Mouse (Mus musculus): Measurements from ENCODE around the gene Ttc30a2. TPM values are rescaled to one million over a fixed set of nuclear protein-coding genes. Genes with fewer than 3 reads are reported as not detected.
"Not testable (repeated sequence)": the region's sequence is repeated elsewhere in the genome, so short reads cannot be mapped to it uniquely, and the experiment has no call there.

The Ttc30a2 gene
- polyA plus RNA-seq, 3 experiments from 2014 or later, result not detected

DNA sequence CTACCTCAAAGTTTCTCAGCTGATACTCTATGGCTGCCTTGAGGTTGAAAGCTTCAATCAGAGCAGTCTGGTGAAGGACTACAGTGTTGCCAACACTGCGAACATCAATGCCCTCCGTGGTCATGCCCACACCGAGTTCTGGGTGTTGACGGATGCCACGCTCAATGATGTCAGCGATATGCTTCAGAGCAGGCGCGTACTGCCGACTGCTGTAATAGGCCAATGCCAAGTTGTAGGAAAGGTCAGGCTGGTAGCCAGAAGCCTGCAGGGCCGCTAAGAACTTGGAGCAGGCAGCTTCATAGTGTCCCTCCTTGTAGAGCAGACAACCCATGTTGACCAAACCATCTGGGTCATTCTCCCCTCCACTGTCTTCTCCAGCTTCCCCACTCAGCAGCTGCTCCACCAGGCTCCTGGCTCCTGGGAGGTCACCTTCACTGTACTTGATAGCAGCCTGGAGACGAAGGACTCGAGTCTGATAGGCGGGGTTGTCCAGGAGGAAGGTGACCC, 3.0 kb upstream of the Ttc30a2 start:
- ATAC-seq, result not testable (repeated sequence)

DNA sequence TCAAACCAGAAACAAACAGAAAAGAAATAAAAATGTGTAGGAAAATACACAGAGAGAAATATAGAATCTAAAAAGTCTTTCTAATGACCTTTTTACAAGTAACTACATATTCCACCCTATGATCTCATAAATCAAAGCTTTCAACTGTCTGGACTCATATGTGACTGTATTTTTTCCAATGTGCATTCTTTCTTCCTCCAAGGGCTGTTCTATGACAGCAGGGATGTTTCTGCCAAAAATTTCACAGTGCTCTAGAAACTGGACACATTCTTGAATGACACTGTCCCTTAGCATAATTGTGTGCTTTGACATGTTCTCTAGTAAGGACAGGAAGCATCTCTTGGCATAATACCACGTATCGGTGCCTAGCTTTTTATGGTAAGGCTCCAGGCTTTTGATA, 1.9 kb downstream of the Ttc30a2 start:
- not testable (repeated sequence) for ATAC-seq

DNA sequence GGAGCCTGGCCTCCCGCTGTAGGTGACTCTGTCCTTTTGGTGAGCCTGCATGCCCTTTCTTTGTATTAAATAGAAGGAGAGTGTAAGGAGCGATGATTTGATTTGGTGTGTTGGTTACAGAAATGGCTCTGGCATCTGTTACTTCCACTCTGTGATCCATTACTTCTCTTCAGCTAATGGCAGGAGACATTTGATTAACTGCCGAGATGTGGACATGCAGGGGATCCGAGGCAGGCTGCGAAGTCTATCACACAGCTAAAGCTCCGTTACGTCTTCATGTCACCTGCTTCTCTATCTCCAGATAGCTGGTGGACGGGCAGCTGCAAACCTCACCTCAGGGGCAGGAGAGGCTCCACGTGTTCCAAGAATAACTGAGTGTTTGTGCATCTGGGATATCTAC, 3.8 kb downstream of the Ttc30a2 start:
- no peak for ATAC-seq

DNA sequence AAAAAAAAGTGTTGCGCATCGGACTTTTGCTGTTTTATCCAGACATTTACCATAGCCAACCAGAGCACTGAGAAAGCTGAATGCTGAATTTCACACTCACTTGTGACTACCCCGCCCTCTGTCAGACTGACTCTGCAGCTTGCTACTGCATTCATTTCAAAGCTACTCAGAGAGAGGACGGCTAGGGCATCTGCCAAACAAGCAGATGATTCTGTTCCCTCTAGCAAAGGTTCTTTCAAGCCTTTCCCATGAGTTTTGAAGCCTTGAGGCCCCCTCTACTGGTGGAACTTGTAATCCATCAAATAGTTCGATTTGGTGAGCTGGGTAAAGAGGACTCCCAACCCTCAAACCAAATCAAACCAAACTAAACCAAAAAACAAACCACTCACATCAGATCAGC, 13.0 kb downstream of the Ttc30a2 start:
- ATAC-seq, result peak; percentile 86

DNA sequence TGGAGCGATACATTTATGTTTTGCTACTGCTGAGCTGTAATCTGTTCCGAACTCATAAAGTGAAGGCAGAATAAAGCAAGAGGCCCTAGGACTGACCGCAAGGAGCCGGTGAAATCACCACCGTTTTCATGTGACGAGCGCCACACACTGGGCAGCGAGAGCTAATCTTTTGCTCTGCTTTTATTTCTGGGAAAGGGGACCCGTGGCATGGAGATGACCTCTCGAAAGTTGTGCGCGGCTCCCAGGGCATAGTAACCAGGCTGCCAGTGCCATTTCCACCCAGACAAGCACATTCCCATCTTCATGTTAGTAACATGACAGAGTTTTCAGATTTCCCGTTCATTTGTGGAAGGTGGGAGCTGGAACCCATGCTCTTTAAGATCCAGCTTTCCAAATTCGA, 13.5 kb downstream of the Ttc30a2 start:
- peak; percentile 59 for ATAC-seq

DNA sequence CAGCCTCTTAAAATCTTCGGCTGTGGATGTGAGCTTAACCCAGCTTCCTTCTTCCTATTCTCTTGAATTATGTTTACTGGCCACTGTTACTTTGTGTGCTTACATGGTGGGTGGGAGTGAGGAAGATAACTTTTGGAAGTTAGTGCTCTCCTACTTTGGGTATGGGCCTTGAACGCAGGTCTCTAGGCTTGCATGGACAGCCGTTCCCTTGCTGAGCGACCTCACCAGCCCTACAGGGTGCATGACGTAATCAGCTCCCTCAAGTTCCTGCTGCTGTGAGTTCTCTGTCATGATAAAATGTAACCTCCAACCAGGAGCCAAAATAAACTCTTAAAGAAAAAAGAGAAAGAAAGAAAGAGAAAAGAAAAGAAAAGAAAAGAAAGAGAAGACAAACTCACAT, 13.9 kb downstream of the Ttc30a2 start:
- no peak for ATAC-seq

DNA sequence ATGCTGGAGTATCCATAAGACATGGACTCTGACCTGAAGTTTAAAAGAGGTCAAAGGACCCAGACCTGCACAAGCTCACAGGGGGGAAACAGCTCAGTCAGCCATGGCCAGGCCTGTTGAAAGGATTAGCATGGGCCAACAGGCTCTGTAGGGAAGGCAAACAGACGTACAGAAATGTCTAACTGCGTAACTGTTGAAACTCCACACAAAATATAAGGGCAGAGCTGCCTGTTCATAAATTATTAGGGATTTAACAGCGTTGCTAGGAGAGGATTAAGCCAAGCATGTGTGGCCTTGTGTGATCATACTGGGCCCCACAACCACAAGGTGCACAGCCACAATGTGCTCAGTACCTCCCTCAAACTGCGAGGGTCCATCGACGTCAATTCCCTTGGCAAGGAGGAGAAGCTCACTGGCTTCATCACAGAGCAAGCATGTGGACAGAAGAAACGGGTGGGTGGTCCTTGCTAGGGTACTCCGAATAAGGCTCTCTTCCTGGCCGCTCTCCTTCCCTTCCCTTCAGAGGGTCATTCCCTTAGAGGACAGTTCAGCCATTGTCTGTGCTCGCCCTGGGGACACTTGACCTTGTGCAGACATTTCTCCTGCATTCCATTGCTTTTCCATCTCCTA, 14.6 kb downstream of the Ttc30a2 start:
- ATAC-seq, result no peak

DNA sequence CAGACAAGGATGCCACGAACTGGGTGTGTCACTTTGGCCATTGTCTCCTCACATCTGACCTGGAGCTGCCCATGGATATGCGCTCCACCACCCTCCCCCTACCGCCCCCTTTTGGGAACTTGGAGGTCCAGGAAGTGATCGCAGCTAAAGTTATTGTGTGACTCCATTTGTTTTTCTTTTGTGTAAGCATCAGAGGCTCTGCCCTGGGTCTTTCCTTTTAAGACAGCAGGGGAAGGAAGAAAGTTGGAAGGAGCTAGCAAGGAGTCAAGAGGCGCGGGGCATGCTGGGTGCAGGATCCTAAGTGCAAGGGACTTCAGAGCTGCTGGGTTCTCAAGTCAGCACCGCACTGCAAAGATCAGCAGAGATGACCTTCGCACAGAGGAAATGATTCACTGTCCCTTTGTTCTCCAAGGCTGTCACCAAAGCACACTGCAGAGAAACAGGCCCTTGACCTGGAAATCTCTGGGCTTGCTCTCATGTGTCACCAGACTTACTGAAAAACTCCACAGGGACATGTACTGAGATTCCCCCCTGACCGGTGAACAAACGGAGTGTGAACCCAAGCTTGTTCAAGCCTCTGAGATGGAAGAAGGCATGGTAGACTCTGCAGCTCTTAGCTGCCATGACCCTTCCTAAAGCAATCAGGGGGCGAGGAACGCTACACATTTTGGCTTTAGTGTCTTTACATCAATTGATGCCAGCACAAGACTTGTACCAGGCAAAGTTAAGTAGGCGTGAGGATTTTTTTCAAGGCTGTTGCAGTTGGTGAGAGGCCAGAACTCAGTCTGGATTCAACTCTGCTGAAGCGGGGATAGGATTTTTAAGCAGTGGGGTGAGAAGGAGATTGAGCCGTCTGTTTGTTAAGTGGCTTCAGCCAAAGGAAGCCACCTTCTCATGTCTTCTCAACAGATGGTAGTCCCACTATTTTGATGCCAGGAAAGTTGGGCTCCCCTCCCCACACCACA, 17.3 kb downstream of the Ttc30a2 start:
- no peak for ATAC-seq

DNA sequence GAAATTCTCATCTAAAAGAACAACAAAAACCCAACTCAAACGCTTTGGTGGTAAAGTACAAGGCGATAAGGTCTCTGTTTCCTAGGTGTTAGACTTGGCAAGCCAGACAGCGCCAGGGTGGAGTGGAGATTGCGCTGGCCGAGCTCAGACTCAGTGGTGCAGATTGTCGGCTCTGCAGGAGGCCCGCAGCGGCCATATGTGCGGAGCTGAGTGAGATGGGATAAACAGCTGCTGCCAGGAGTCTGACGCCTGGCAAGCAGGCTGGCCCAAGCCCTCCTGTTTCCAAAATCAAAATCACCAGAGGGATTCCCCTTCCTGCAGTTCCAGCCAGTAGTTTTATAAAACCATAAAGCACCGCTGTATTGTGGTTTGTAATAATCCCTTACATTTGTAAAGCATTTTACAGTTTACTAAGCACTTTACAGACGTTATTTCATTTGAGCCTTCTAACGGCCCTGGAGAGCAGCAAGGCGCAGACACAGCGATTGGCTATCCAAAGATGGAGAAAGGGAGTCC, 18.1 kb downstream of the Ttc30a2 start:
- ATAC-seq, result no peak

DNA sequence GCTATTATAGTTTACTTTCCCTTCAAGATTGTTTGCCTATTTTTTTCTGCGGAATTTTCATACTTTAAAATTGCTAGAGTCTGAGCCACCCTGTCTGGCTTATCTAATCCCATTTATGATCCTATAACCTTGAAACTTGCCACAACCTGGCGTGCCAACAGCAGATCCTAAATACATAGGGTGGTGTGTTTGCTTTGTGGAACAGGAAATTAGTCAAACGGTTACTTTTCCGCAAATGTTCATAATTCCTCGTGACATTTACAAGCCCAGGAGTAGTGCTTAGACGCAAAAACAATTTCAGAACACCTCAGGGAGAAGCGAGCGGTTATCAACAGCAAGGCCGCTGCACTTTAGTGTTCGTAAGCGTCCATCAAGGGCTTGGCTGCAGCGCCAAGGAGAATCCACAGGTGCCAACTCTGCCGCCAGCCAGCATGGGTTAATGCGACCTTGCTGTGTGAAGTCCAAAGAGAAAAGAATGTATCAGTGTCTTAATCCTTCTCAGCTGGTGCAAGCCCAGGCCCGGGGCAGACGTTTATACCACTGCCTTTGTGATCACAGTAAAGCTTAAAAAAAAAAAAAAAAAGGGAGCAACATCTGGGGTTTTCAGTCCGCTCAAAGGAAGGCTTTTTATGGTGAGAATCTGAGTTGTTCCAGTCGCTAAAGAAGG, 18.7 kb downstream of the Ttc30a2 start:
- no peak for ATAC-seq

DNA sequence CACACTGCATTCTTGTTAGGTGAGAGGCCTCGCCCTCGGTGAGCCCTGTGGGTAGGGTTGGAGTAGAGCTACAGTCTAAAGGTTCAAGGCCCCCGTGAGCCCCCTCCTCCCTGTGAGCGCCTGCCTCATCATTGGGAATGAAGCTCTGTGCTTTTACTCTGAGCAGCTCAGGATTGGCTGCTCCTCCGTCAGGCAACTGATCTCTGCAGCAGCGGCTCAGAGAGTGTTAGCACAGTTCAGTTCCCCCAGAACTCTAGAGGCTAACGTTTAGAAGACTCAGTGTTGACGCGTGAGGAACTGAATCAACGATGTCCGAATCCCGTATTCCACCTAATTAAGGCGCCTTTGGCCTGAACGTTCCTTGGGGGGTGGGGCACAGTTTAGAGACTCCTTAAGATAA, 22.3 kb downstream of the Ttc30a2 start:
- ATAC-seq, result no peak

DNA sequence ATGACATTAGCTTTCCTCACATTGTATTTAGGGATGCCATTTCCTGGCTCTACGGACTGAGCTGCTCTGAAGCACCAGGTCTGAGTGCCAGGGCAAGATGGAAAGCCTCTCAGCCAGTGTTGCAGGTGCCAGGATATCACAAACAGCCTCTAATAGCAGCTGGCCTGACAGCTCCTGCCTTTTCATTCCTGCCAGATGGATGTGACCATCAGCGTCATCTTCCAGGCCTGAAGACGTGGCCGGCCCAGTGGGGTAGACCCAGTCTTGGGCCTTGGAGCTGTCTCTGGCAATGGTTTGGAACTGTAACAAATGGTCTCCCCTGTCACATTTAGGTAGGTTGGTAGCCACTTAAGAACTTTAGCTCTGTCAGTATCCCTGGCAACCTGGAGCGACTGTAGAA, 24.6 kb downstream of the Ttc30a2 start:
- ATAC-seq, result no peak

DNA sequence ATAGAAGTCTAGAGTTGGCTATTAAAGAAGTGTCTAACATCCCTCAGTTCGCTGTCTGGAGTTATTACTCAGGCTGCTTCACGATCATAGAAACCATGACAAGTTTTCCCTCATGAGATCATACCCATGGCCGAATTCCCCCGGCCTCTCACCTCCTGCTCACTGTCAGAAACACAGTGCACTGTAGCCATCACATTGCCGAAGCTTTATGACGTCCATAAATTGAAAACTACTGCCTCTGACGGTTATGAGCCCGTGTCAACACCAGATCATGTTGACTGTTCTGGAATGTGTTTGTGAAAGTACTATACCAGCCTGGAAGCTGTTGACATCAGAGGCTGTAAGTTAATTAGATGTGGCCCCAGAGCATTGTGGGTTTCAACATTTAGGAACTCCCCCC, 27.3 kb downstream of the Ttc30a2 start:
- ATAC-seq, result no peak

DNA sequence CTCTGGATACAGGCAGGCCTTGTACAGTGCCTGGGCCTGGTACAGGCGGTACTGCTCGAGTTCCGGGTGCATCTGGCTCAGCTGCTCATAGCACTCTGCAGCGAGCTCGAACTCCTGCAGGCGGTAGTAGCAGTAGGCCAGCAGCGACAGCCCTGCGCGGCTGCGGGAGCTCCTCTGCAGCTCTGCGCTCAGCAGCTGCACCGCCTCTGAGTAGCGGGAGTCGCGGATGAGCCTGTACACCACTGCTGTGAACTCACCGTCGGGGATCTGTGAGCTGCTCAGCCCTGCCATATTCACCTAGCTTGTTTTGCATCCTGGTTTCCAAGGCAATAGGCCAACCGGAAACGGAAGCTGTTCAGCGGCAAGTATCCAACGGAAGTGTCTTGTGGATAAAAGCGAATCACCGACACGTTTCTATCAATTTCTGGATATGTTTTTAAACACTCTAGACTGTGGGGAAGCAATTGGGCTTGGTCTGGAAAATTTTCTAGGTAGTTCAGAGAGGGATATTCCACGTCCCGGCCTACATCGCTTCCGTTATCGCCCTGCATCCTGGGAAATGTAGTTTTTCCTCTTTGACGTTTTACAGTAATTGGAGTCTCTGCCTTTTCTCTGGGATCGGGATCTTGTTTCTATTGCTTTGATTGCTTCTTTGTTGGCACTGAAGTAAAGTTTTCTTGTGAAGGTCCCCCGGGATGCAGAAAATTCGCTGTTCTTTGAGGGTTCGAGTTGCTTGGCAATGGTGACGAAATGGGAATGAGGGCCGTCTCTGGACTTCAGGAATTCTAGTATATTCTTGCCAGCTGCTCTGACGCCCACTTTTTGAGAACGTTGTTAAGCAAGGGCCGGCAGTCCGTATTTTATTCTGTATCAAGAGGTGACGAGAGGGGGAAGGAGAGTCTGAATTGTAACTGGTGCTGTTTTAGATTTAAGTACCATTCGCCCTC, 39.6 kb downstream of the Ttc30a2 start, which contains the start of gene Ttc30b:
TSS of gene Ttc30b (minus strand) at position 469 of the 947 bp plus-strand sequence.
- peak; percentile 99 for ATAC-seq

DNA sequence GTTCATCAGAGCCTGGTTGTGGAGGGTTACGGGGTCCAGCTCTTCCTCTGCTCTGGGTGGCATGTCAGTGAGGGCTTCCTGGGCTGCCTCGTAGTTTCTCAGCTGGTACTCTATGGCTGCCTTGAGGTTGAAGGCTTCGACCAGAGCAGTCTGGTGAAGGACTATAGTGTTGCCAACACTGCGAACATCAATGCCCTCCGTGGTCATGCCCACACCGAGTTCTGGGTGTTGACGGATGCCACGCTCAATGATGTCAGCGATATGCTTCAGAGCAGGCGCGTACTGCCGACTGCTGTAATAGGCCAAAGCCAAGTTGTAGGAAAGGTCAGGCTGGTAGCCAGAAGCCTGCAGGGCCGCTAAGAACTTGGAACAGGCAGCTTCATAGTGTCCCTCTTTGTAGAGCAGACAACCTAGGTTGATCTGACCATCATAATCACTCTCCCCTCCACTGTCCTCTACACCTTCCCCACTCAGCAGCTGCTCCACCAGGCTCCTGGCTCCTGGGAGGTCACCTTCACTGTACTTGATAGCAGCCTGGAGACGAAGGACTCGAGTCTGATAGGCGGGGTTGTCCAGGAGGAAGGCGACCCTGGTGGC, 40.4 kb downstream of the Ttc30a2 start:
- not testable (repeated sequence) for ATAC-seq

DNA sequence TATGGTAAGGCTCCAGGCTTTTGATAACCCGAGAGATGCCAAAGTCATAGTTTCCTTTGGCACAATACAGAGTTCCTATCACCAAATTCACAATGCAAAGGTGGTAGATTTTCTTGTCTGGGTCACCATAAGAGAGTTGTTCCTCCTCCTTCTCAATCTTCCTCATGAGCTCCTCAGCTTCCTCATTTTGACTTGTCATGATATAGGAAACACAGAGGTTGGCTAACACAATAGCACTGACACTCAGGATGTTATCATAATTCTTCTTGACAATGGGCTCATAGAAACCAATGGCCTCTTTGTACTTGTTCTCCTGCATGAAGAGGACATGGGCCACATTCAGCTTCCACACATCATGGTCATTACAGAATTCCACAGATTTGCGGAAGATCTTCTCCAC, 41.3 kb downstream of the Ttc30a2 start:
- not testable (repeated sequence) for ATAC-seq

DNA sequence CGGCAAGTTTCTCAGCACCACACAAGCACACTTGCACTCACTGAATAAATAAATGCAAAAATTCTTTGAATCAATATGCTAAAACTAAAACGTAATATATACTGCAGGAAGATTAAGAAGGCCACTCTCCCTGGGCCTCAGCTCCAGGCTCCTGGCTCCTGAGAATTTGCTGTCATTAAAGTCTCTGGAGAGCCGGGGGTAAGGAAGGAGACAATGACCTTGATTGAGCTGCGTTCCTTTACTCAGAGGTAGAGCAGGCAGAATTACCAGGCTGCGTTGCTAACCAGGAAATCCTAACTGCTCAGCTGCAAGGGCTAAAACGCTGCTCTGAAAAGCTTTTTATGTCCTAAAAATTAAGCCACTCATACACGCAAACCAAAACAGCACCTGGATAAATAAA, 44.4 kb downstream of the Ttc30a2 start:
- no peak for ATAC-seq

DNA sequence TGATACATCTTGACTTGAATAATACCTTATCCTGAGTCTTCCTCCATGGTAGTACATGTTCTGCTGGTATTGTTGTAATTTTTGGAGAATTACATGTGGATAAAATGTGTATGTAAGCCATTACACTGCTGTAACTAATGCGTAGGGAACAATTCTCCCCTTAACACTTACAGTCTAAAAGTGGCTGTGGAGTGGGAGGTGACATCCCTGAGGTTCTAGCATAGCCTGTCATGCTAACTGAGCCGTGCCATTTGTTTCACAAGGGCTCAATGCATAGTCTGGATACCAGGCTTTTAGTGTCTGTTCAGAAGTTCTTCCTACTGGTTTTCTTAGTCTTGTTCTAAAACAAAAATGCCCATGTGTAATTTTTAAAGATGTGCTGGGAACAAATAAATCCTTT, 47.0 kb downstream of the Ttc30a2 start:
- no peak for ATAC-seq

DNA sequence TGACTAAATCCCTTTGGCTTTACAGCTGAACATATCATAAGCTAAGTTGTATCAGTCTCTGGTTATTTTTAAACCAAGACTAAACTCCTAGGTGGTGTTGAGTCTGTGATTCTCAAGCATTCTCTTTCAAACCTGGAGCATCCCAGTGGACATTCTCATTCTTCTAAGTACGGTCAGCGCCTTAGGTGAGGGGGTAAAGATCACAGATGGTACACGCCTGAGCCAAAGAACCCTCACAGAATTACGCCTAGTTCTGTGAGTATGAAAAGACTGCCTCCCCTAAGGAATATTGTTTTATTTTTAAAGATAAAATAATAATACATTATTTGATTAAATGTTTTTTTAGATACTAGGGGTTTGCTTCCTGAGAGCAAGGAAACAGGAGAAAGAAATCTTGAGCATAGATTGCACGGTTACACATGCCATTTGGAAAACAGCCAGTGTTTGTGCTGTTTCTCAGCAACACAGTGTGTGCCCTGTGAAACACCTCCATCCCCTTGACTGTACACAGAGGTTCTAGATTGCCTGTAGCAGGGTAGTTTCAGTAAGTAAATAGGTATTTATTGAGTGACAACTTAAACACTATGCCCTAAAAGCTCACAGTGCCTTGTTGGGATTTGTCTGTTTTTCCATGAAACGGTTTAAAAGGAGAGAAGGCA, 48.1 kb downstream of the Ttc30a2 start:
- no peak for ATAC-seq

DNA sequence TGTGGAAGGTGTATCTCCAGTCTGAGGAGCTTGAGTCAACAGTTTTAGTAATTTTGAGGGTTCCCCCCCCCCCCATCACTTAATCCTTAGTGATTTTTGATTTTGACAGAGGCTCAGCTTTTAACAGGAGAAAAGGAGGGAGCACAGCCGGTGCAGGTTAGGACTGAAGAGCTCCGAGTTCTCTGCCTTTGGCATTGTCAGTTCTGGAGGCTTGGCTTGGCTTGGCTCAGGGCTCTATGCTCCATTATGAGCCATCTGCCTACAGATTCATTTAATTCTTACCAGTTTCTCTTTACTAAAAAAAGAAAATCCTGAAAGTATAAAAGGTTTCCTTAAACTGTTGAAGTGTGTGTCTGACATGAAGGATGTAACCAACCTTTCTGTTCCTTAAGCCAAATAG, 48.8 kb downstream of the Ttc30a2 start:
- no peak for ATAC-seq

DNA sequence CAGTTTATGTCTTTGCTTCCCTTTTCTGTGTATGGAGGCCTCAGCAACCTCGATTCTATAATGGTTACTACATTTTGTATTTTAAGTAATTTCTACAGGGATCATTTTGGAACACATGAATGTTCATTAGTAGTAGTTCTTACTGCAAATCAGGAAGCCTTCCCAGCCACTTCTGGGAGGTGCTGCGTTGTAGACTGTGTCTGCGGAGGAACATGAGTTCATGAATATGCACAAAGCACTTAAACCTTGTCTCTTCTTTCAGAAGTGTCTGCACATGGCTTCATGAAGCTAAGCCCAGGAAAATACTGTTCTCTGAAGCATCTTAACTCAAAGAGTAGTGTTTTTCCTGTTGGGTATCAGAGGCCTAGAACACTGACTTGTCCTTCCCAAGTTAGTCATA, 50.0 kb downstream of the Ttc30a2 start:
- ATAC-seq, result no peak

Data from inflammation-experienced regulatory T-cells, adult 6 months (primary cell).